Mouse (Mus musculus): ENCODE measurements at regions not wholly inside any gene's neighbourhood (a gene's known extent, or its start where the extent isn't known, plus 50 kb on each side); places are given as distances from the start of the nearest gene placed in this dataset.
"Not testable (repeated sequence)": the region's sequence is repeated elsewhere in the genome, so short reads cannot be mapped to it uniquely, and the experiment has no call there.

DNA sequence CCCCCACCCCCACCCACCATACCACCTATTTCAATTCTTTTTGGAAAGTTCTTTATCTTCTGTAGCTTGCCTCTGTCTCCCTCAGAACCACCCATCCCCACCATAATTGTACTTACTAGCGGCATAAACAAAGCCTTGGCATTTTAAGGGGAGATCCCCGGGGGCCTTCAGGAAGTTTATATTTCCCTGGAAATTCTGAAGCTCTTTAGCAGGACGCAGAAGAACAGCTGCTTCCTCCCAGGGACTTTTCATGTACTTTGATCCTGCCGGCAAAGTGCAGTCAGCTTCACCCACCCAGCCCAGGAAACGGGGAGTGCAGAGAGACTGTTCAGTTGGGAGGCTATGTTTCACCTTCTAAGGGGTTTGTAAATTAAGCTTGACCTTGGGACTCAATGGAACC lies 545.6 kb upstream of the Tbl1xr1 start:
- peak in 1 of 2 experiments; percentile 11 for DNase-seq

GRCm38 (mm10) chr3:21539138-21539537 lies 537.3 kb upstream of the Tbl1xr1 start:
- DNase-seq, result no peak

- no peak for DNase-seq
Observed at GRCm38 (mm10) chr3:21544456-21544855, 532.0 kb upstream of the Tbl1xr1 start.

DNA sequence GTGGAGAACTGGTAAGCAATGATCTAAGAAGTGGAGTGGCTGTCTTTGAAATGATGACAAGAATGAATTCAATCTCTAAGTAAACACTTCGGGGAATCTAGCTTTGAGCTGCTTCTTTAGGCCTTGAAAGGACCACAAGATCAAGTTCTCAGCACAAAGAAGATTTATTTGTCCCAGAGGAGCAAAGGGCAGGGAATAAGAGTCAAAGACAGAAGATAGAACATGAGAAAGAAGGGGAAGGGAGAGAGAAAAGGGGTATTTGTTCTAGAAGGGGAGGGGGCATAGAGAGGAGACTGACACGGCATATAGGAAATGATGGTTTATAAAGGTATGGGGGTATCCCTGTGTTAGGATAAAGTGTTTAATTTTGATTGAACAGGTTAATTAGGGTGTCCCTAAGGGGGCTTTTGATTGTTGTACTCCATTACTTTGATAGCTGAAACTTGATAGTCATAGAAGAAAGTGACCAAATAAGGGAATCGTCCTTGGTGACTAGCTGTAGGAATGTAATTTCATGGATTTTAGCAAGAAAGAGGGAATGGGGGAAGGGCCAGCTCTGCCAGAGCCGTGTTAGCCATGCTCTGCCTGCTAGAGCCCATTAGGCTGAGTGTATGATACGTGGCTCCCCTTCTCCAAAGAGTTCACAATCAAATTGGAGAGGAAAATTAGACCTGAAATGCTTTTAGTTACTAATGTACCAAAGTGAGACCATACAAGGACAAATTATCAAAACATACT lies 531.1 kb upstream of the Tbl1xr1 start:
- no peak for DNase-seq

- DNase-seq, result peak in 1 of 2 experiments; percentile 48
Observed at GRCm38 (mm10) chr3:21546411-21546810, 530.0 kb upstream of the Tbl1xr1 start.

GRCm38 (mm10) chr3:21549671-21550070 lies 526.8 kb upstream of the Tbl1xr1 start:
- DNase-seq, result no peak

GRCm38 (mm10) chr3:21553159-21553758 lies 523.2 kb upstream of the Tbl1xr1 start:
- DNase-seq, result no peak

- DNase-seq, result no peak
Observed at GRCm38 (mm10) chr3:21553859-21554258, 522.6 kb upstream of the Tbl1xr1 start.

DNA sequence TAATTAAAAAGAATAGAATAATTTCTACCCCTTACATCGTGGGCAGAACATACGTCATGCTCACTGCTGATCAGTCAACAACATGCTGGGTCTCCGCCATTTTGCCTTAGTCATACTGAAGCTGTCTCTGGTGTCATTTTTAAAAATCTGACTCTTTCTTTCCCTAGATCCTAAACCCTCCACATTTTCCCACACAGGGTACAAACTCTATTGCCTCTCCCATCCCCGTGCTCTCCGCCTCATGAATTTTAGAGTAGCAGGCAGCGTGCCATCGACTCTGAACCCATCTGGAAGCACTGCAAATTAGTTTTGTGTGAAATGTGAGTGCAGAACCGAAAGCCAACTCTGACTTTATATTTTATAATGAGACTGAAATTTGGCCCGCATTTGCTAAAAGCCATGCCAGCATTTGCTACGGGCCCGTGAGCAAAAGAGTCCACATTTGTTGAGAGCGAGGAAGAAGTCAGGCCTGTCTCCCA lies 518.5 kb upstream of the Tbl1xr1 start:
- peak; percentile 82 to 88 for DNase-seq

GRCm38 (mm10) chr3:21562771-21563312 lies 513.6 kb upstream of the Tbl1xr1 start:
- no peak for DNase-seq

DNA sequence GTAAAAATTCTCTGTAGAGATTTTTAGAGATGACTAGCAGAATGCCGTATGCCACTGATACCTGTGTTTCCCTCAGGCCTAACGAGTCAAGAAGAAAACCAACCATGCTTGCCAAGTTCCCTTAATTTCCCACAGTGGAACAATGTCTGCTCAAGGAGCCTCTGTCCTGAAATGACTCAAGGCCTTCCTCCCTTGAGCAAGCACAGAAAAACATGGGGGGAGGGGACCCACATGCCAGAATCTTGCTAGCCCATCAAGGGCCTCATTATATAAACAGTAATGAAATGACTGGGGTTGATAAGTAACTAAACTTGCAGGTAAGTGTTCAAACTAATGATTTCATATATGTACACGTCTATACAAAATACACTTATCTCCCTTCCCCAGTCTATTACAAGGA lies 513.0 kb upstream of the Tbl1xr1 start:
- peak; percentile 77 to 90 for DNase-seq

GRCm38 (mm10) chr3:21564211-21564781 lies 512.2 kb upstream of the Tbl1xr1 start:
- peak; percentile 58 to 64 for DNase-seq

DNA sequence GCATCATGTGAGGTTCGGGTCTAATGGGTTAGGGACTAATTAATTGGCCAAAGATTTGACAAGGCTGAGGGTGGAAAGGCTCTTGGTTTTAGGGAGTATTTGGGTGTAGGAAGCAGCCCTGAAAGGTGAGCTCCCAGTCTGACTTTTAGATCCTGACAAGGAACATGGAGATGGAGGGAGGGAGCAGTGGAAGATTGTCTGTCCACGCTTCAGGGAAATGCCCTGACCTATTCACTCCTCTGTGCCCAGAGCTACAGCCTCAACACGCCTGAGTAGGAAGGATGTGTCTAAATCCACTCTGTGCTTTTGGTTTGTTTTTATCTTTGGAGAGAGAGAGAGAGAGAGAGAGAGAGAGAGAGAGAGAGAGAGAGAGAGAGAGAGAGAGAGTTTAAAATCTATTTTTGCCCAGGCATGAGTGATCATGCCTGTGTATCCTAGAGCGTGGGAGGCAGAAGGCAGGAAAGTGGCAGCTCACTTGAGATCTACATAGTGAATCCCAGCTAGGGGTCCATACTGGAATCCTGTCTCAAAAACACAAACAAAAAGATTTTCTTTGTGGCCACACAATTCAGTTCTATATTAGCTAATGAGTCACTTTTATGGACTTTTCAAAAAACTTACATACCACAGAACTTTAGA lies 511.5 kb upstream of the Tbl1xr1 start:
- DNase-seq, result no peak

- no peak for DNase-seq
Observed at GRCm38 (mm10) chr3:21569721-21570120, 506.7 kb upstream of the Tbl1xr1 start.

- DNase-seq, result no peak
Observed at GRCm38 (mm10) chr3:21578635-21579034, 497.8 kb upstream of the Tbl1xr1 start.

DNA sequence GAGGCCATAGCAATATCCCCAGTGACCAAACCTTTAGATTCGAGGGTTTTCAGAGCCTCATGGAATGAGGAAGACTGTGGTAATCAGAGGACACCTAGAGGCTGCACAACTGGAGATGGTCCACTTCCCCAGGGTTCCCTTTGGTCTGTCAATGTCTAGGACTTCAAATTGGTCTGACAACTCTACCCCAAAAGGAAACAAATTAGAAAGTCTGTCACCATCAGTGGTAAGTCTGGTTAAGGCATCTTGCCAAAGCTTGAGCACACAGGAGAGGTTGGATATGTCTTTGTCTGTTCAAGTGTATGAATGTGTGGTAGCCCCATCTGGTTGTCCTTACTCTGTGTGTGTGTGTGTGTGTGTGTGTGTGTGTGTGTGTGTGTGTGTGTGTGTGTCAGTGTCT lies 494.3 kb upstream of the Tbl1xr1 start:
- no peak for DNase-seq

GRCm38 (mm10) chr3:21585767-21586166 lies 490.7 kb upstream of the Tbl1xr1 start:
- no peak for DNase-seq

DNA sequence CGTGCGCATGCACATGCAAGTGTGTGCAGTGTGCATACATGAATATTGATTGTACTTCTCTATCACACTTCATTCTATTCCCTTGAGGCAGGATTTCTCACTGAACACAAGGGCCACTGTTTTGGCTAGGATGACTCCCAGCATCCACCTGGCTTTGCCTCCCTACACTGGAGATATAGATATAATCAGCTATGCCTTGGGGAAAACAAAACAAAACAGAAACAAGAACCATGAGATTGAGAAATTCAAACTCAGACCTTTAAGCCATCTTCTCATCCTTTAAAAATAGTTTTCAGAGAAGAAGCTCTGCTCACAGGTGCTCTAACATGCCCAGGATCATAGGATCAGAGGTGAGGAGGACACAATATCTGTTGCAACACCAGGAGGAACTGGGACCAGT lies 469.6 kb upstream of the Tbl1xr1 start:
- no peak for DNase-seq

DNA sequence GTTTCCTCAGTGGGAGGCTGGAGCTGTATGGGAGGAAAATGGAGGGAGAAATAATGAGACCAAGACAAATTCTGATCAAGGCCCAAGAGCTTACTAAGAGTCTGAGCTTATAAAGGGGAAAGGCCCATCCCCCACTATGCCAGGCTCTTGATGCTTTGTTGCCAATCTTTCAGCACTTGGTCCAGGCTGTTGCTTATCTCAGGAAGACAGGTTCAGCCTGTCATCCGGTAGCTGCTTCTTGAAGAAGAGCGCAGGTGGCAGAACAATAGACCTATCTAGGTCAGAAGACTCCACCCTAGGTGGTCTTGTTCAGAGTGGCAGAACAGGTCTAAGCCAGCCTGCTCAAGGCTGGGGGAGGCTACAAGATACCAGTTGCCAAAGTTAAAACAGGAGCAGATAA lies 466.2 kb upstream of the Tbl1xr1 start:
- no peak for DNase-seq

- DNase-seq, result no peak
Observed at GRCm38 (mm10) chr3:21621745-21622144, 454.7 kb upstream of the Tbl1xr1 start.

DNA sequence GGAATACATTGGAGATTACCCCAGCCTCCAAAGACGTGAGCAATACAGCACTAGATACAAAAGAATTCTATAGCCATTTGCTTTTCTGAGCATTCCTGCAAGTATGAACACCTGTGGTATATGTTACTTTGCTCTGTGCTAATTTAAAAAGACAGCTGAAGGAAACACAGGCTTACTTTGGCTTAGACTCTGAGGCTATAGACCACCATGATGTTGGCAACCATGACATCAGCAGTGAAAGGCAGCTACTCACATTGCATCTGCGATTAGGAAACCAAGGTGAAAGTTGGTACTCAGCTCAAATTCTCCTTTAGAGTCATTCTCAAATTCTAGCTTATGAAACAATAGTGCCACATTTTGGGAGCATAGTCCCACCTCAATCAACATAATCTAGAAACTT lies 451.4 kb upstream of the Tbl1xr1 start:
- DNase-seq, result no peak

DNA sequence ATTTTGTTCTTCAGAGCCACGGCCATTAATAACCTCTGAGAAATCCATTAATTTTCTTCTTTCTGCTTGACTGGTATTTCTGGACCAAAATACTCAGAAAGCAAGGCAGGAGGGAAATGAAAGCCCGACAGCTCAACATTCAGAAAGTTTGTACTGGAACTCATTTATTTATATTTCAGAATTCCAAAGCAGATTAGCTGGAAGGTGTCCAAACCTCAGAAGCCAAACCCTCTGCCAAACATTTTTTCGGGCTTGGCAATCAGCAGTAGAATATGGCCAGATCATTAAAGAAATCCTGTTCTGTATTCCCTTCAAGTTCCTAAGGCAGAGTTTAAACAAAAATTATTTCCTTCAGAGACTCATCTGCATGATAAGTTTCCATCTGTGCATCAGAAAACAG lies 450.4 kb upstream of the Tbl1xr1 start:
- peak; percentile 31 to 36 for DNase-seq

DNA sequence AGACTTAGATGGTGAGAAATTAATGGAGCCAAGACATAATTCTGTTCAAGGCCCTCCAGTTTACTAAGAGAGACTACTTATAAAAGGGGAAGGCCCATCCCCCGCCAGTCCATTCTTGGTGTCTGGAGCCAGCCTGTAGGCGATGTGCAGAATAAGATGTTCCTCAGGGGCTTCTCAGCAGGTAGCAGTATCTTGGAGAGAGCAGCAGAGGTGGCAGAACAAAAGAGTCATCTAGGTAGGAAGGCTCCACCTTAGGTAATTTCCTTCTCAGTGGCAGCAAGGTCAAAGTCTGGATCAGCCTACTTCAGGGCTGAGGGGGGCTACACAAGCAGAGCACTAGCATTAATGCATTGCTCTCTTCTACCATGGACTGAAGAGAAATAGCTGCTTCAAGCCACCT lies 449.4 kb upstream of the Tbl1xr1 start:
- not testable (repeated sequence) for DNase-seq

Data from kidney, postnatal 25 days (tissue).